Mouse (Mus musculus) brain, embryonic 14.5 days (tissue): Measurements from ENCODE around the gene Eaf1.

Source experiments
- CTCF ChIP-seq: fragments of 200-500 bp; IDR thresholded peaks from 2 replicates; pipeline ENCODE4 v1.5.1; 2012; ENCODE audit warnings: inconsistent platforms, mild to moderate bottlenecking, moderate library complexity, borderline replicate concordance; ENCODE audit not compliant: insufficient read depth, insufficient read length; ENCODE audit errors: extremely low read depth
- POLR2A ChIP-seq: fragments of 200-500 bp; IDR thresholded peaks from 2 replicates; pipeline ENCODE4 v1.6.1; 2012; ENCODE audit warnings: mild to moderate bottlenecking, inconsistent platforms, borderline replicate concordance; ENCODE audit not compliant: poor library complexity, insufficient read depth, insufficient read length, severe bottlenecking; ENCODE audit errors: extremely low read depth

DNA sequence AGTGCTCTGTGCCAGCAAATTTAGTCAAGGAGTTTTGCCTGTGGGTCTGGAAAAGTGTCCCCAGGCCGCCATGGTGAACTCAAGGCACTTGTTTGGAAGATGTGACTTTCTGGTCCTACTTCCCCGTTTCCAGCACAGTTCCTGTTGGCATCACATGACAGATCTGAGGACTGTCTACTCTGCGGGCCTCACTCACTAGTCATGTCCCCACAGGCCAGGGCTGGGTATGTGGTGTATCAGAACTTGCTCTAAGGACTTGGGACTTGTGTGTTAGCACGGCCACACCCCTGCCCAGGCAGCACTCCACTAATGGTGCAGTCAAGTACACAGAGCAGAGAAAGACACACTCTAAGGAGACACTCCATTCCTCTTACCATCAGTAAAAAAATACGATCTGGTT lies 11.8 kb upstream of the Eaf1 start:
- TF ChIP-seq CTCF (no peak), POLR2A (no peak)
